Mouse (Mus musculus) brain, adult 2 months (tissue): ENCODE measurements around the gene Mtmr10.

Experiments used
- DNase-seq: peaks from one replicate; pipeline ENCODE4 v3.0.0; 2011; ENCODE audit warnings: low read depth, low spot score

Gene Mtmr10

GRCm38 (mm10) chr7:64287414-64288091 is at the start of gene Mtmr10:
Mtmr10 (plus strand) TSS chr7:64287653.
- DNase-seq, result peak; percentile 99

GRCm38 (mm10) chr7:64237747-64238146 is 49.7 kb upstream of the Mtmr10 start:
- DNase-seq, result peak; percentile 32

GRCm38 (mm10) chr7:64238410-64239086 is 48.9 kb upstream of the Mtmr10 start:
- DNase-seq, result no peak

GRCm38 (mm10) chr7:64239138-64239805 is 48.2 kb upstream of the Mtmr10 start:
- DNase-seq, result no peak

GRCm38 (mm10) chr7:64239806-64240315 is 47.6 kb upstream of the Mtmr10 start:
- DNase-seq, result peak; percentile 55

GRCm38 (mm10) chr7:64242424-64242823 is 45.0 kb upstream of the Mtmr10 start:
- DNase-seq, result no peak

- DNase-seq, result no peak
Measured at GRCm38 (mm10) chr7:64244371-64244770, 43.1 kb upstream of the Mtmr10 start.

GRCm38 (mm10) chr7:64246713-64247112 is 40.7 kb upstream of the Mtmr10 start:
- no peak for DNase-seq

- no peak for DNase-seq
Measured at GRCm38 (mm10) chr7:64248352-64248751, 39.1 kb upstream of the Mtmr10 start.

GRCm38 (mm10) chr7:64249715-64250114 is 37.7 kb upstream of the Mtmr10 start:
- DNase-seq, result no peak

GRCm38 (mm10) chr7:64250417-64250816 is 37.0 kb upstream of the Mtmr10 start:
- DNase-seq, result no peak

- DNase-seq, result no peak
Measured at GRCm38 (mm10) chr7:64253736-64254135, 33.7 kb upstream of the Mtmr10 start.

- no peak for DNase-seq
Measured at GRCm38 (mm10) chr7:64265502-64266279, 21.8 kb upstream of the Mtmr10 start.

GRCm38 (mm10) chr7:64266587-64266986 is 20.9 kb upstream of the Mtmr10 start:
- DNase-seq, result no peak

GRCm38 (mm10) chr7:64271926-64272325 is 15.5 kb upstream of the Mtmr10 start:
- no peak for DNase-seq

- no peak for DNase-seq
Measured at GRCm38 (mm10) chr7:64275518-64275917, 11.9 kb upstream of the Mtmr10 start.

GRCm38 (mm10) chr7:64276921-64277320 is 10.5 kb upstream of the Mtmr10 start:
- DNase-seq, result no peak

- no peak for DNase-seq
Measured at GRCm38 (mm10) chr7:64278526-64278925, 8.9 kb upstream of the Mtmr10 start.

- DNase-seq, result no peak
Measured at GRCm38 (mm10) chr7:64279548-64279947, 7.9 kb upstream of the Mtmr10 start.

- DNase-seq, result no peak
Measured at GRCm38 (mm10) chr7:64286566-64286965, 887 bp upstream of the Mtmr10 start.

GRCm38 (mm10) chr7:64289416-64289815 is 2.0 kb downstream of the Mtmr10 start:
- no peak for DNase-seq

- DNase-seq, result no peak
Measured at GRCm38 (mm10) chr7:64290431-64290830, 3.0 kb downstream of the Mtmr10 start.
